Mouse (Mus musculus): ENCODE data around the gene Rpl10. TPM values are rescaled to one million over a fixed set of nuclear protein-coding genes. Genes with fewer than 3 reads are reported as not detected.

Rpl10 gene
- polyA plus RNA-seq, 1 experiment from 2014 or later = 798 TPM

Small RNA genes within 50 kb of the gene (microRNA-seq; reads per million reads assigned to microRNA genes)
- gene Mir7091 (ENCODE audit: borderline number of aligned reads) = not detected
- gene Mir7092 (ENCODE audit: borderline number of aligned reads) = not detected

Other genes starting within 250 kb of the Rpl10 start
- 63.9 and 73.2 TPM in 2 replicates for gene Irak1, start 246.9 kb upstream of the Rpl10 start, polyA plus RNA-seq (2015; fragmentation: Nextera tagmentation; extraction: Ambion mirVana)
- gene Opn1mw, start 143.3 kb upstream of the Rpl10 start, polyA plus RNA-seq (2015; fragmentation: Nextera tagmentation; extraction: Ambion mirVana) = not detected in 2 replicates
- gene Mecp2, start 135.4 kb upstream of the Rpl10 start, polyA plus RNA-seq (2015; fragmentation: Nextera tagmentation; extraction: Ambion mirVana) = 11.9 and 12.1 TPM in 2 replicates
- gene Tex28, start 103.0 kb upstream of the Rpl10 start, polyA plus RNA-seq (2015; fragmentation: Nextera tagmentation; extraction: Ambion mirVana) = not detected in 2 replicates
- not detected in 2 replicates for gene Tktl1, start 93.6 kb upstream of the Rpl10 start, polyA plus RNA-seq (2015; fragmentation: Nextera tagmentation; extraction: Ambion mirVana)
- 226 and 234 TPM in 2 replicates for gene Flna, start 21.0 kb upstream of the Rpl10 start, polyA plus RNA-seq (2015; fragmentation: Nextera tagmentation; extraction: Ambion mirVana)
- 26.5 and 28.8 TPM in 2 replicates for gene Emd, start 16.1 kb upstream of the Rpl10 start, polyA plus RNA-seq (2015; fragmentation: Nextera tagmentation; extraction: Ambion mirVana)
- gene Taz, start 11.1 kb downstream of the Rpl10 start, polyA plus RNA-seq (2015; fragmentation: Nextera tagmentation; extraction: Ambion mirVana) = 98.0 and 103 TPM in 2 replicates
- gene Dnase1l1, start 11.5 kb downstream of the Rpl10 start, polyA plus RNA-seq (2015; fragmentation: Nextera tagmentation; extraction: Ambion mirVana) = 16.8 and 20.1 TPM in 2 replicates
- 158 and 160 TPM in 2 replicates for gene Atp6ap1, start 26.3 kb downstream of the Rpl10 start, polyA plus RNA-seq (2015; fragmentation: Nextera tagmentation; extraction: Ambion mirVana)
- gene Gdi1, start 34.2 kb downstream of the Rpl10 start, polyA plus RNA-seq (2015; fragmentation: Nextera tagmentation; extraction: Ambion mirVana) = 223 and 260 TPM in 2 replicates
- gene Fam50a, start 42.2 kb downstream of the Rpl10 start, polyA plus RNA-seq (2015; fragmentation: Nextera tagmentation; extraction: Ambion mirVana) = 66.6 and 68.3 TPM in 2 replicates
- 20.2 and 21.5 TPM in 2 replicates for gene Plxna3, start 58.3 kb downstream of the Rpl10 start, polyA plus RNA-seq (2015; fragmentation: Nextera tagmentation; extraction: Ambion mirVana)
- gene Lage3, start 82.8 kb downstream of the Rpl10 start, polyA plus RNA-seq (2015; fragmentation: Nextera tagmentation; extraction: Ambion mirVana) = 96.2 and 101 TPM in 2 replicates
- gene Ubl4a, start 102.4 kb downstream of the Rpl10 start, polyA plus RNA-seq (2015; fragmentation: Nextera tagmentation; extraction: Ambion mirVana) = 76.4 and 78.5 TPM in 2 replicates
- gene Slc10a3, start 102.5 kb downstream of the Rpl10 start, polyA plus RNA-seq (2015; fragmentation: Nextera tagmentation; extraction: Ambion mirVana) = 20.9 and 23.4 TPM in 2 replicates
- gene Fam3a, start 122.5 kb downstream of the Rpl10 start, polyA plus RNA-seq (2015; fragmentation: Nextera tagmentation; extraction: Ambion mirVana) = 47.4 and 48.2 TPM in 2 replicates
- 20.3 and 21.4 TPM in 2 replicates for gene Ikbkg, start 122.5 kb downstream of the Rpl10 start, polyA plus RNA-seq (2015; fragmentation: Nextera tagmentation; extraction: Ambion mirVana)
- gene G6pdx, start 158.4 kb downstream of the Rpl10 start, polyA plus RNA-seq (2015; fragmentation: Nextera tagmentation; extraction: Ambion mirVana) = 54.1 and 65.4 TPM in 2 replicates
- 0.84 TPM in 1 of 2 replicates, not detected in the other for gene Gm6880, start 210.6 kb downstream of the Rpl10 start, polyA plus RNA-seq (2015; fragmentation: Nextera tagmentation; extraction: Ambion mirVana)